Mouse (Mus musculus) heart, postnatal 36 days (tissue): ENCODE measurements at regions not wholly inside any gene's neighbourhood (a gene's known extent, or its start where the extent isn't known, plus 50 kb on each side); places are given as distances from the start of the nearest gene placed in this dataset.
A peak's percentile ranks its signal among the peaks of the same experiment; 100 is the strongest.

Source experiments
- DNase-seq, 2 experiments: peaks; one replicate each; pipeline ENCODE4 v3.0.0; 2021 to 2022
- intact Hi-C: fragments of 180-260 bp; cut with DNase I; formaldehyde crosslinking; loops from one replicate; pipeline ENCODE4 v1.15.1; 2025

GRCm38 (mm10) chr2:174848981-174849681 is 88.7 kb downstream of the Edn3 start:
- intact Hi-C loops: no loop called here
- no peak for DNase-seq

GRCm38 (mm10) chr2:174850860-174851259 is 90.4 kb downstream of the Edn3 start:
- DNase-seq: no peak
- intact Hi-C loops: loop anchor here (5.0 kb wide), 1 partner anchor 1264 kb away; no protein-coding TSS in a partner anchor

- intact Hi-C loops: loop anchor here (2.0 to 5.0 kb wide), 3 partner anchors 177 to 1264 kb away; no protein-coding TSS in a partner anchor
- peak; percentile 61 to 76 for DNase-seq
Observed at GRCm38 (mm10) chr2:174851525-174852330, 91.3 kb downstream of the Edn3 start.

GRCm38 (mm10) chr2:174853786-174854185 is 93.4 kb downstream of the Edn3 start:
- DNase-seq: no peak
- intact Hi-C loops: loop anchor here (2.0 to 5.0 kb wide), 3 partner anchors 179 to 1266 kb away; no protein-coding TSS in a partner anchor

- intact Hi-C loops: loop anchor here (5.0 kb wide), 2 partner anchors 47 to 383 kb away; partner anchors contain the start of gene Prelid3b
- no peak for DNase-seq
Observed at GRCm38 (mm10) chr2:174855548-174855947, 95.1 kb downstream of the Edn3 start.

GRCm38 (mm10) chr2:174856135-174856534 is 95.7 kb downstream of the Edn3 start:
- no peak for DNase-seq
- intact Hi-C loops: loop anchor here (5.0 kb wide), 2 partner anchors 46 to 384 kb away; partner anchors contain the start of gene Prelid3b

GRCm38 (mm10) chr2:174858011-174858834 is 97.8 kb downstream of the Edn3 start:
- DNase-seq: peak; percentile 73 to 81
- intact Hi-C loops: loop anchor here (1.0 to 5.0 kb wide), 3 partner anchors 44 to 546 kb away; partner anchors contain the start of gene Prelid3b

- intact Hi-C loops: loop anchor here (1.0 to 5.0 kb wide), 3 partner anchors 43 to 547 kb away; partner anchors contain the start of gene Prelid3b
- no peak for DNase-seq
Observed at GRCm38 (mm10) chr2:174858835-174859215, 98.4 kb downstream of the Edn3 start.

GRCm38 (mm10) chr2:174859533-174859932 is 99.1 kb downstream of the Edn3 start:
- intact Hi-C loops: loop anchor here (5.0 kb wide), 2 partner anchors 43 to 387 kb away; partner anchors contain the start of gene Prelid3b
- DNase-seq: peak; percentile 28 to 33

GRCm38 (mm10) chr2:174864657-174865056 is 104.2 kb downstream of the Edn3 start:
- intact Hi-C loops: no loop called here
- DNase-seq: no peak

GRCm38 (mm10) chr2:174866546-174866945 is 106.1 kb downstream of the Edn3 start:
- DNase-seq: no peak
- intact Hi-C loops: no loop called here

GRCm38 (mm10) chr2:174867397-174867796 is 107.0 kb downstream of the Edn3 start:
- intact Hi-C loops: no loop called here
- no peak for DNase-seq

GRCm38 (mm10) chr2:174868186-174868585 is 107.8 kb downstream of the Edn3 start:
- intact Hi-C loops: no loop called here
- DNase-seq: no peak

- no peak for DNase-seq
- intact Hi-C loops: no loop called here
Observed at GRCm38 (mm10) chr2:174868743-174869369, 108.4 kb downstream of the Edn3 start.

GRCm38 (mm10) chr2:174870284-174870683 is 109.9 kb downstream of the Edn3 start:
- intact Hi-C loops: no loop called here
- DNase-seq: no peak

GRCm38 (mm10) chr2:174871225-174871624 is 110.8 kb downstream of the Edn3 start:
- intact Hi-C loops: no loop called here
- no peak for DNase-seq

- DNase-seq: no peak
- intact Hi-C loops: no loop called here
Observed at GRCm38 (mm10) chr2:174871844-174872243, 111.4 kb downstream of the Edn3 start.

GRCm38 (mm10) chr2:174876886-174877285 is 116.5 kb downstream of the Edn3 start:
- no peak for DNase-seq
- intact Hi-C loops: no loop called here

GRCm38 (mm10) chr2:174878979-174879378 is 118.6 kb downstream of the Edn3 start:
- intact Hi-C loops: no loop called here
- DNase-seq: no peak

- DNase-seq: no peak
Observed at GRCm38 (mm10) chr2:174880659-174881058, 120.2 kb downstream of the Edn3 start.

More at GRCm38 (mm10) chr2:174880659-174881058, 120.2 kb downstream of the Edn3 start:
- intact Hi-C loops: no loop called here
